Mouse (Mus musculus): ENCODE data around the gene Gm20403. TPM values are rescaled to one million over a fixed set of nuclear protein-coding genes. Genes with fewer than 3 reads are reported as not detected.

Gm20403 gene
- not detected for total RNA-seq (2023)

DNA sequence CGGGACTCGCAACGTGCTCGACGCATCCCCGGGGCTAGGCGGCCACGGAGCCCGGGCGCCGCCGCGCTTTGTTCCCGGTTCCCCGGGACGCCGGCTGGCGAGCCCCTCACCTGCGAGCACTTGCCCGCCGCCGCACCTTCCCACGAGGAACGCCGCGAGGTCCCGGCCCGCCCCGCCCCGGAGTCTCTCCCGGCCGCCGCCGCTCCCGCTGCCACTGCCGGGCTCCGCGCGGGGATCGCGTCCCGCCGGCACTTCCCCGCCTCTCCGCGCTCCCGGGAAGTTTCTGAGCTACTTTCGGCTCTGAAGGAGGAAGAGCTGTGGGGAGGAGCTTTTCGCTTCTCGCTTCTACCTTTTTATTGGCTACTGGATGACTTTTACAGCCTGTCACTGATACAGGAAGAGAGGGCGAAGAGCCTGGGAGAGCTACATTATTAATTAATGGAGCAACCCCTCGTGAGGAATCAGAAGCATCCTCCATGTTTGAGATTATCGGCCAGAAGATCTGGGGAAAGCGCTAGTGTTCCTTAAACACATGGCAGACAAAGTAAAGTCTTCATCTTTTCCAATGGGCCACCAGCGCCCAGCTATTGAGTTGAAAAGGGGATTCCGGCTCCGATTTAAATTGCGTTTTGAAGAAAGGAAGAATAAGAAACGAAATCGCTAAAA is at the start of gene Gm20403:
Gm20403 (minus strand) TSS at position 478 of the 666 bp plus-strand sequence.

DNA sequence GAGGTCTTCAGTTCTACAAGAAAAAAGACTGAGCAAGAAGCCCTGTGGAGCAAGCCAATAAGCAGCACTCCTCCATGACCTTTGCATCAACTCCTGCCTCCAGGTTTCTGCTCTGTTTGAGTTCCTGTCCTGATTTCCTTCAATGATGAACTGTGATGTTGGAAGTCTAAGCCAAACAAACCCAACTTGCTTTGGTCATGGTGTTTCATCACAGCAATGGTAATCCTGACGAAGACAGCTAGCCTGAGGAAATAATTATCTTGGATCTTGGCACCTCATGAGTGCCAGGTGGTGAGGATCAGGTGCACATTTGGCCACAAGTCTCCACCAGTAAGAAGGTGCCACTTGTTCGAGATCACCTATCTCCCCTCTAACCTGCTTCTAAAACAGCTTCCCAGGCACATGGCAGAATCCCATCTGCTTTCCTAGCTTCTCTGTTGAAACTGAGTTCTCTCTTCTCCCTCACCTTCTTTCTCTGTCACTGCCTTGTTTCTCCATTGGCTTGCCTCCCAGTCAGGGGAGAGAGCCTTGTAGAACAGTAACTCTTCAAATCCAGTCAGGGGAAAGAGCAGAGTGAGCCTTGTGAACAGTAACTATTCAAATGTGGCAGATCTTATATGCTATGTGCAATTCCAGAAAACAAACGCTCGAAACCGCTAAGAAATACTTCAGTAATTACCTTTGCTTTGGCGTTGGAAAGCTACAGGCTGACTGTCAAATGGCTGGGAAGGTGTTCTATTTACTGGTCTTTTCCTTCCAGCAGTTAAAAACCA is 27.5 kb upstream of the Gm20403 start, which contains the start of gene Baz1a:
Baz1a (minus strand) TSS at position 723 of the 773 bp plus-strand sequence.

Other genes with a start within 250 kb of the Gm20403 start
- gene Snx6, start 190.8 kb downstream of the Gm20403 start, total RNA-seq (2023), result 10 to 100 TPM; 60.2 to 63.7 TPM
- gene Cfl2, start 123.7 kb downstream of the Gm20403 start, total RNA-seq (2023), result 10 to 100 TPM; 29.2 to 29.9 TPM
- 100 to 1,000 TPM; 133 to 137 TPM for gene Baz1a, start 27.8 kb upstream of the Gm20403 start, total RNA-seq (2023)
- gene 2700097O09Rik, start 93.6 kb upstream of the Gm20403 start, total RNA-seq (2023), result 1 to 10 TPM; 4.3 to 4.4 TPM
- gene Srp54a, start 93.7 kb upstream of the Gm20403 start, total RNA-seq (2023), result 10 to 100 TPM; 50.9 to 57.1 TPM
- 1 to 10 TPM in 1 of 2 experiments, not detected in 1; 9.9 TPM for gene Fam177a, start 137.9 kb upstream of the Gm20403 start, total RNA-seq (2023)
- gene Srp54b, start 168.6 kb upstream of the Gm20403 start, total RNA-seq (2023), result 10 to 100 TPM; 30.6 to 52.2 TPM
- 10 to 100 TPM in 1 of 2 experiments, 1 to 10 TPM in 1; 1.7 to 11.6 TPM for gene 1700047I17Rik2, start 213.1 kb upstream of the Gm20403 start, total RNA-seq (2023)
- gene Srp54c, start 243.6 kb upstream of the Gm20403 start, total RNA-seq (2023), result 10 to 100 TPM; 16.4 to 19.5 TPM